Mouse (Mus musculus) fibroblast of lung, adult 2 months (primary cell): ENCODE results near the gene Vma21.

Experiments used
- DNase-seq: peaks from one replicate; pipeline ENCODE4 v3.0.0-alpha.2; 2011; ENCODE audit warnings: low read depth

The Vma21 gene

GRCm38 (mm10) chrX:71815631-71816345 lies at the start of gene Vma21:
Gene Vma21, plus strand, starts transcription at chrX:71815924.
- DNase-seq, result no peak

GRCm38 (mm10) chrX:71767909-71768308 lies 47.8 kb upstream of the Vma21 start:
- DNase-seq, result no peak

- DNase-seq, result no peak
Measured at GRCm38 (mm10) chrX:71791106-71791505, 24.6 kb upstream of the Vma21 start.

DNA sequence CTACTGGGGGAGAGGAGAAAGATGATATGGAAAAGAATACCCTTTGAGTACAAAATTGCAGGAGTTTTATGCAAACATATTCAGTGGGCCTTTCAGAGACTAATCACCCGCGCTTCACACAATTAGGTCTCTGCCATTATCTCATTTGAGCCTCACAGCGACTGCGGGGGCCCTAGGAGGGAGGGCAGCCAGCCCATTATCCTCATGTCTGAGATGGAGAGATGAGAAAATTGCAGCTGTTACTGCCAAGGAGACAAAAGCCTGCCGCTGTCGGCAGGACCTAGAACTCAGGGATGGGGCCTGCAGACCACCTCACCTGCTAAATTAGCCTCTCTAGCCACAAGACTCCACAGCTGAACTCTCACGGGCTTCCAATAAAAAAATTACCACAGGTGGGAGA lies 18.0 kb upstream of the Vma21 start:
- DNase-seq, result no peak

DNA sequence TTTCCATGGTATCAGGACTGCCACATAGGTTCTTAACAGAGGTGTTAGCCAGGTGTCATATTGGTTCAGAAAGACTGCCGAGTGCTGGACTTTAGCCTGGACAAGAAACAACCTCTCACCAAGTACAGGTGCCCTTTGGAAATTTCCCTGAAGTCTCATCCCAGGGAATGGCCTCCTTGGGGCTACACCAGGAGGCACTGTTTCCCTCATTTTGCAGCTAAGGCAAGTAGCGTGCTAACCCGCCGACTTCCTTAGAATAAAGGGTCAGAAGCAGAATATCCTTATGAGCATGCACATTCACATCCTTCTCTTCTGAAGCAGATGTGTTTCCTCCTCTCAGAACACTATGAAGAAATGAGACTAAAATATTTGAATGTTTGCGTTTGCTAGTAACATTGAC lies 16.8 kb upstream of the Vma21 start:
- no peak for DNase-seq

- no peak for DNase-seq
Measured at GRCm38 (mm10) chrX:71811966-71812835, 3.5 kb upstream of the Vma21 start.

GRCm38 (mm10) chrX:71816401-71816857 lies 705 bp downstream of the Vma21 start:
- DNase-seq, result peak; percentile 53

DNA sequence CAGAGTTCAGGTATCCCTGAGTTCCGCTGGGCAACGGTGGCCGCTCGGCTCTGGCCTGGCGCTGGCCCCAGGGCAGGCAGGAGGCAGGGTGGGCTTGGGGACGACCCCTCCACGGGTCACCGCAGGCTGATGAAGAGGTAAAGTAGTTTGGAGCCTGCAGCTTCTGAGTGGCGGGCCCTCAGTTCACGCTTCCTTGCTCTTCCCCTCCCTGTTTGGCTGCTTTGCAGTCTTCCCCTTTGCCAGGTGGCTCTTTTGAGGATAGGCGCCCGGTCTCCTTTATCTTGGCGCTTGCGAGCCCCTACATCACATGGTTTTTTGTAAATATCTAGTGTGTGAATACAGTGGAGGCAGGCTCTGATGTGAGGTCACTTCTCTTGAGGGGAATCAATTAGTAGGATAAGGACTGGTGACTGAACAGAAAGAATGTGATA lies 1.2 kb downstream of the Vma21 start:
- DNase-seq, result no peak

DNA sequence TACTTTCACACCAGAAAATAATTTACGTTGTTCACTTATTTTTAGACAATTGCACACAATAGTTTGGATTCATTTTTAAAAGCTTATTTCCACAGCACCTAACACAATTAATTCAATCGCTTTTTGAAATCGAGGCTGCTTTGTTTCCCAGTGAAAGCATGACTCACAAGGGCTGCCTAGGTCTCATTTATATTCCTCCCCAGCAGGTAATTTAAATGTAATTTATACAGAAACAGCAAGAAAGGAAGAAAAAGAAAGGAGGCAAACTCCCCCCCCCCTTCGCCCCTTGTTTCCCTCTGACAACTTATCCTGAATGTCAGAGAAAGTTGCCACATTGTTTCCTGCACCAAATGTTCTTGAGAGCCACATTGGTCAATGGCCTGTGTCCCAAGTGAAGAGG lies 23.2 kb downstream of the Vma21 start:
- no peak for DNase-seq

GRCm38 (mm10) chrX:71846696-71847095 lies 31.0 kb downstream of the Vma21 start:
- no peak for DNase-seq

- DNase-seq, result no peak
Measured at GRCm38 (mm10) chrX:71853798-71854197, 38.1 kb downstream of the Vma21 start.
